Mouse (Mus musculus) heart, postnatal 14 days (tissue): ENCODE data around the gene Ddx47. TPM values are rescaled to one million over a fixed set of nuclear protein-coding genes. Genes with fewer than 3 reads are reported as not detected.

Experiments
- DNase-seq, 2 experiments: peaks; one replicate each; pipeline ENCODE4 v3.0.0; 2021 to 2022
- intact Hi-C: fragments of 180-260 bp; cut with DNase I; formaldehyde crosslinking; loops from one replicate; pipeline ENCODE4 v1.15.1; 2025
- total RNA-seq, 2 experiments: library from RNA; stranded (reverse); gene quantifications; 2 replicates each; pipeline ENCODE4 v1.2.3; 2021

Gene Ddx47
- total RNA-seq, 2 experiments from 2014 or later, result 39.3 to 43.3 TPM

DNA sequence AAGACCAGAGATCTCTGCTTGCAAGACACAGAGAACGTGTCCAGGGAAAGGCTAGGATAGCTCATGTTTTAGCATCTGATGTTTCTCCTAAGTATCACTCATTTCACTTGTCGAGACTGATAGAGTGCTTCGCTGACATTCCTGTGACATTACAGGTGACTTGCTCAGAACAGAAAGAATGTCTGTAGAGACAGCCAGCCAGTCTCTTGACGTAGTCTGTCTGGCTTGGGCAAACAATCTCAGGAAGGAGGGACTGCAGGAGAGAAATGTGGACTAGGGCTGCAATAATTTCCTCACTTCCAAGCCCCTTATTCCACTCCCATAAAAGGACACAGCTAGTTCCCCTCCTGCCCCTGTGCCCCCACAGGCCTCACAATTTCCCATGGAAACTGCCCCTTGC is 11.1 kb upstream of the Ddx47 start:
- intact Hi-C loops, result loop anchor here (10.0 kb wide), 1 partner anchor 375 kb away; no protein-coding TSS in a partner anchor

GRCm38 (mm10) chr6:135001991-135002390 is 9.4 kb upstream of the Ddx47 start:
- intact Hi-C loops, result loop anchor here (10.0 kb wide), 1 partner anchor 373 kb away; no protein-coding TSS in a partner anchor
- no peak for DNase-seq

More for the DNA sequence above, 11.1 kb upstream of the Ddx47 start:
- no peak for DNase-seq

DNA sequence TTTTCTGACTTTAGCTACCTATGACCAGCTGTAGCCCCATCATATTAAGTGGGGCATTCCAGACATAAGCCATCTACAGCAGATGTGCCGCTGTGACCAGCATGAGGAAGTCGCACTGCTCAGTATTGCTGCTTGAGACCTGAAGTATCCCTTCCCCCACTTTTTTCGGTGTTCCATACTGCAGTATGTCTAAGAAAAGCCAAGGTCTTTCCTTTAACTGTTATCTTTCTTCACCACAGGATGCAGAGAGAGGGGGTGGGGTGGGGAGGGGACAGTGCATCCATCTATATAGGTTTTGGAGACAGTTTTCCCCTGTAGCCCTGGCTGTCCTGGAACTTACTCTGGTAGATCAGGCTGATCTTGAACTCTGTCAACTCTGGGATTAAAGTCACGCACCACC is 5.0 kb upstream of the Ddx47 start:
- intact Hi-C loops, result loop anchor here (10.0 kb wide), 1 partner anchor 368 kb away; no protein-coding TSS in a partner anchor
- DNase-seq, result no peak

DNA sequence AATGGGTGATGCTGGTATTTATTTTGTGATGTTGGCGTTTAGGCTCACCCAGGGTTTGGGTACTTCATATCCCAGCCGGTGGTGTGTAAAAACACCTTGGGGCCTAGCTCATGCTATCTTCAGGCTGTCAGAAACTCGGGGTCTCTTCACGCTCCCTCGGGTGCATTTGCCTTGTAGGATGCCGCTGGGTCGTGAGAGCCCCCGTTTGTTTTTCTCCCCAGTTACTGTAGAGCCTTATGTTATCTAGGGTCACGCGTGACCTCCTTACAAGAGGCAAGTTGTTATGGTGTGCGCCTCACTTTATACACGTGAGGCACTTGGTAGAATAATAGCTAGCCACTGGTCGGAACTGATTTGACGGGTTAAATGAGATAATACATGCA is 313 bp downstream of the Ddx47 start:
- no peak for DNase-seq
- intact Hi-C loops, result no loop called here

DNA sequence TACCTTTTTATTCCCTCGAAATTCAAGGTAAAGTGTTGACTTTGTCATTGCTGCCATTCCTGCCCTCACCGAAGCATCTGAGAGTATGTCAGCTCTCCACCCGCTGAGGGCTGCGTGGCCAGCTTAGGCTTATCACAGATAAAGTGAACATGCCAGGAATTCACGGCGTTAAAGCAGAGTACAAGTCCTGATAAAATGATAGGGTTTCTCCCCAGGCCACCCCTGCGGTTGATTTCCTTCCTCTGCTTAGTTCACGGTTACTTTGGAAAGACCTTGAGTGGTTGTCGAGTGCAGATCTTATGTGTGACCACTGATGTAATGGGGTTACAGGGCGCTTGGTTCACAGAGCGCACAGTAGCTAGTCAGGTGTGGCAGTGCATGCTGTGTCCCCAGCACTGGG is 5.8 kb downstream of the Ddx47 start:
- DNase-seq, result no peak
- intact Hi-C loops, result no loop called here

DNA sequence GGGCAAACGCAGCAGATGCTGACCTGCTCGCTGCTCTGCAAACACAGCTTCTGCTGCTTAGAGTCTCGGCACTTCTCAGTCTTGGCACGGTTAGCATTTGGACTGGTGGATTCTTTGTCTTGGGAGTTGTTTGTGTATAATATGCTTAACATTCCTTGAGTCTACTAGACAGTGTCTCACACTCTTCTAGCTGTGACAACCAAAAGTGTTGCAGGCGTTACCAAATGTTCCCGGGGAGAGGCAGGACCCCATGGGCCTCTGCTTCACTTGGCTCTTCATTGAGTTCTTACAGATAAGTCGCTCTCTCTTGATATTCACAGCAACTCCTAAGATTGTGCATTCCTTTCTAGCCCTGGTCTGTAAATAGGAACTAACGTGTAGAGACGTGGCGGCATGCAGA is 8.2 kb downstream of the Ddx47 start:
- no peak for DNase-seq
- intact Hi-C loops, result no loop called here

DNA sequence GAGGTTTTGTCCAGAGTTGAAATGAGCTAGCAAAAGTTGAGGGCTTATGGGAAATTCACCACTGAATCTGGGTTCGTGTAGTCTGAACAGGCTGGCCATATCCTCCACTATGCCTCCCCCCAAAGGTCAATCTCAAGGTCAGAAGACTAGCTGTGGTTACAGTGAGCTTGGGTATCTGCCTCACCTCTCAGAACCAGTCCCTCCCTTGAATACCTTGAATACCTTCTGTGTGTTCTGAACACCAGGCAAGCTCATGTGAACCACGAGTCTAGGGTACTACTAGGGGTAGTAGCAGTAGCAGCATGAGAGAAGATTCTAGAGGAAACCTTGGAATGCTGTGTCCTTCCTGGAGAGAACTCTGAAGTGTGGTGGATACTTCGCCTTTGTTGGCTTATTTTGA is 10.2 kb downstream of the Ddx47 start:
- intact Hi-C loops, result no loop called here
- no peak for DNase-seq

- intact Hi-C loops, result no loop called here
- no peak for DNase-seq
Observed at GRCm38 (mm10) chr6:135023379-135023778, 12.0 kb downstream of the Ddx47 start.

DNA sequence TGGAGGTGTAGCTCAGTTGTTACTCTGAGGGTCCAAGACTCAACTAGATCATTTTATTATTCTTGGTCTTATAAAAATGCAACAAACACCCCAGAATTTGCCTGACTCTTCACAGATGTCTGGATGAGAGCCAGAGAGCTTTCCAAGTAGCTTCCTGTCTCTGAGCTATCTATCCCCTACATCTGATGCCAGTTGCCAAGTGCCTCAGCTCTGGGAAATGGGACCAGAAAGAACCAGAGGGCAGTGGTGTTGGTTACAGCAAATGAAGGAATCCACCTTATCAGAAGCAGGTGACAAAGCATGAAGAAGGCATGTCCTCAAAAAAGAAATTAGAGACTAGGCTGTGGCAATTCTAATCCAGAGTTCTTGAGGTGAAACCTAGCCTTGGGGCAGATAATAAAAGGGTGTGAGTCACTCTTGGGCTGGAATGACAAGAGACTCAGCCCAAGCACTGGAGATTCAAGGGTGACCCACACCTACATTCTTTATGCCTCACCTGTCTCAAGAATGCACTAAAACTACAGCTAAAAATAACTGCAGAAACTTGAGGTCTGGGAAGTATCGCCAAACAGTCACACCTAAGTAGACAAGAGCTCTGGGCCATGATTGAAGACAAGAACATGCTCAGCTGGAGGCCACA is 13.5 kb downstream of the Ddx47 start:
- no peak for DNase-seq
- intact Hi-C loops, result no loop called here

DNA sequence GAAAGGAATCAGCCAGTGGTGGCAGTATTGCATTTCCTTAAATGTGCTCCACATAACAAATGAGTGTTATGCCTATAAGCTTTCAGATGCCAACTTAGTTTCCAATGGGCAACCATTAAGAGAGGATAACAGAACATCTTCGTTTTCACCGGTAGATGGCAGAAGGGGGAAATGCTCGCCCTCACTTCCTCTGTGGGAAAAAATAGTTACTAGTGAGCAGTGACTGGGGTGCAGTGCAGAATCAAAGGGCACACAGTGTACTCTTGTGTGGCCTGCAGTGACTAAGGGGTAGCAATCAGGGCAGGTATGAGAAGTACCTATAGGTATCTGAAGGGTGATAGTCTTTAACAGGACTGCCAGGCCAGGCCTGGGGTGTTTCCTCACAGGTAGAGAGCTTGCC is 14.8 kb downstream of the Ddx47 start:
- peak; percentile 11 to 21 for DNase-seq
- intact Hi-C loops, result loop anchor here (2.0 kb wide), 1 partner anchor 119 kb away; no protein-coding TSS in a partner anchor

DNA sequence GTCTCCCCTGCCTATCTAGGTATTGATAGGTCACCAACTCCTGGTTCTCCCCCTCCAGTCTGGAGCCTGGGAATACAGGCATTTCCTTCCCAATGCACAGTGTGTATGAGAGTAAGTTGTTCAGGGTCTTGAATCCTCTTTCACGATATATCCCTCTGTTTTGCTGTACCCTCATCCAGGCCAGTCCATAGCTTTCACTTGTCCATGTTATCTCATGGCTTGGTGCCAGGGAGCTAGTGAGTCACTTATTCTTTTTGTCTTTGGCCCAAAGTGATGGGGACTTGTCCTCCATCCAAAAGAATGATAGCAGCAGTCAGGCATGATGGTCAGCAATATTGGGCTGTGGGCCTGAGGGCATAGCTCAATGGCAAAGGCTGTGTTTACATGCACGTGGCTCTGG is 15.3 kb downstream of the Ddx47 start:
- DNase-seq, result peak in 1 of 2 experiments; percentile 25
- intact Hi-C loops, result loop anchor here (2.0 kb wide), 1 partner anchor 118 kb away; no protein-coding TSS in a partner anchor

DNA sequence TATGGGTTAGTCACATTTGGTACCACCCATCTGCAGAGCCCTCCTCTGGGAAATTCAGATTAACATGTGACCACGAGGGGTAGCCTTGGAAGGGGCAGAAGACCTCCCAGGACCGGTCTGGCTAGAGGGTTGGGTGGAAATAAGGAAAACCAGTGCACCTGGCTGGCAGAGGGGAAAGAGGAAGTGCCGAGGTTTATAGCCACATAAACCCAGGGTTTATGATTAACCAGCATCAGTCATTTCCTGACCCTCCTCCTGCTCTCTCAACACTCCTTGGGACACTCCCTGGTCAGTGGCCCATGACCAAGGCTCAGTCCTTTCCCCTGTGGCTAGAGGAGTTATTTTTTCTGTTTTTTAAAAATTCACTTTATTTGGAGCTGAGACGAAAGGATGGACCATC is 17.8 kb downstream of the Ddx47 start:
- intact Hi-C loops, result no loop called here

GRCm38 (mm10) chr6:135038674-135039073 is 27.3 kb downstream of the Ddx47 start:
- intact Hi-C loops, result no loop called here
- no peak for DNase-seq

More for the DNA sequence above, 17.8 kb downstream of the Ddx47 start:
- DNase-seq, result no peak

DNA sequence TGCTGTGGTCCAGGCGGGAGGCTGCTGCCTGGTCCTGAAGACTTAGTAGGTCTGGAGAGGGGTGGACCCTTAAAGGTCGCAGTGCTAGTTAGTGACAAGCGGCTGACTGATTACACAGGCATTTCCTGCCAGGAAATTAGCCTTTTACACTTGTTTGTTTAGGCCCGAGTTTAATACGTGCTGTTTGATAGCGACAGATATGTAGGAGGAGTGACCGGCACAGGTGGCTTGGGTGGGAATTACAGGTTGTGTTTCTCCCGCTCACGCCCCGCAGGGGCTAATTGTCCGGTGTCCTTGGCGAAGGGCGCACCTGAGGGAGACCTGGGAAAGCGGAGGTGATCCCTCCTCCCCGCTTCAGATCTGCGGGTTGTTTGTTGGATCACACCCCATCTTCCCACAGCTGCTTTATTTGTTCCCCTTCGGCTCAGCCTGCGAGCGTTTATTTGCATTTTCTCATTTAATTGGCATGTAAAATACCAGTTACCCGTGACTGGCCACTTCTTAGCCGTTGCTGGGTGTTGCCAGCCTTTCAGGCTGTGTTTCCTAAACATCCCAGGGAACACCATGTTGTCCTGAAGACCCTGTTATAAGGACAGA is 29.0 kb downstream of the Ddx47 start:
- no peak for DNase-seq
- intact Hi-C loops, result no loop called here

DNA sequence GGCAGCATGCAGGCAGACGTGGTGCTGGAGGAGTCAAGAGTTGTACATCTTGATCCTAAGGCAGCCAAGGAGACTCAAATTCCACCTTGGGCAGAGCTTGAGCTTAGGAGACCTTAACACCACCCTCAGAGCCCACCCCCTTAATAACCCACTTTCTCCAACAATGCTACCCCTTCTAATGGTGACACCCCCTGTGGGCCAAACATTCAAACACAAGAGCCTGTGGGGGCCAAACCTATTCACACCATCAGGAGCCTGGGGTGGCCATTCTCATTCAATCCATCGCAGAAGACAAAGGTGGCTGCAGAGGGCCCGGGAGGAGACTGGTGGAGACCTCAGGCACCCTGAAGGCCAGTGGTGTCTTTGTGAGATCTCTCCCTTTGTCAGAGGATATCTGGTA is 30.5 kb downstream of the Ddx47 start:
- intact Hi-C loops, result no loop called here
- no peak for DNase-seq

- DNase-seq, result no peak
- intact Hi-C loops, result no loop called here
Observed at GRCm38 (mm10) chr6:135047276-135047675, 35.9 kb downstream of the Ddx47 start.

- no peak for DNase-seq
- intact Hi-C loops, result no loop called here
Observed at GRCm38 (mm10) chr6:135048509-135048908, 37.1 kb downstream of the Ddx47 start.

GRCm38 (mm10) chr6:135048956-135049355 is 37.5 kb downstream of the Ddx47 start:
- intact Hi-C loops, result no loop called here
- peak; percentile 9 to 37 for DNase-seq

DNA sequence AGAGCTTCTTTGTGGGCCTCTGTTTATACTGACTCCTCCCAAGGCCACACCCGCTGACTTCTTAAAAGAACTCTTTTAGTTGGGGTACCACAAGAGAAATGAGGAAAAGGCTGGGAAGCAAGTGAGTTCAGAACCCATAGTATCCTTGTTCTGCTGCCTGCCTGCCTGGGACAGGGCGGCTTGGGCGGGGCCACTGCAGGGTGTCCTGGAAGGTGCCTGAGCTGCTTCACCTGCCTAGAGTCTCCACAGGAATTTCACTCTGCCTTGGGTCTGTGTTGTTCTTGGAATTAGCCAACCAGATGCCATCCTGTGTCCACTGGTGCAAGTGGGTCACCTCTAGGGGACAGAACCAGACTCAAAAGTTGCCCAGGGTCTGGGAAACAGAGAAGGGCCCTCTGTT is 42.4 kb downstream of the Ddx47 start:
- no peak for DNase-seq
- intact Hi-C loops, result no loop called here

GRCm38 (mm10) chr6:135055882-135056281 is 44.5 kb downstream of the Ddx47 start:
- intact Hi-C loops, result no loop called here
- no peak for DNase-seq

GRCm38 (mm10) chr6:135060728-135061127 is 49.3 kb downstream of the Ddx47 start:
- no peak for DNase-seq
- intact Hi-C loops, result no loop called here

DNA sequence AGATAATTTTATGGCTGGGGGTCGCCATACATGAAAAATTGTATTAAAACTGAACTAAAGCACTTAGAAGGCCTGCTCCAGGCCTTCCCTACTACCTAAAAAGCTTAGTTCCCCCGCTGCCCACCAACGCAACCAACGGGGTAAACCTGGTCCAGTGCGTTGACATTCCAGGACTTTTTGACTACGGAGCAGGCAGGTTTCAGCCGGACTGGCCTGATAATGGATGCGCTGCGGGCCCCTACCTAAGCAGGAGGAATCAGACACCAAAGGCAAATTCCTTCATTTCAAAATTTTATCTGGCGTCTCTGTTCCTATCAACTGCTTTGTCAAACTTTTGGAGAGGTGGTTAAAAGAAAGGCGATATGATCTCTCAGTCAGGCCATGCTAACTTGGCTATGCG is 53.2 kb downstream of the Ddx47 start:
- DNase-seq, result no peak
- intact Hi-C loops, result no loop called here
